Mouse (Mus musculus) forebrain, embryonic 15.5 days (tissue): ENCODE measurements at regions not wholly inside any gene's neighbourhood (a gene's known extent, or its start where the extent isn't known, plus 50 kb on each side); places are given as distances from the start of the nearest gene placed in this dataset.

Experiments used
- ATAC-seq: fragments of 200-750 bp; cut with Nextera tagmentation; replicated peaks from 2 replicates; pipeline ENCODE4 v1.8.0; 2017; ENCODE audit warnings: mild to moderate bottlenecking, moderate TSS enrichment, moderate library complexity
- H3K27ac ChIP-seq: fragments of 300-500 bp; sonication (generic); replicated peaks from 2 replicates; pipeline ENCODE4 v1.5.1; 2015; ENCODE audit warnings: mild to moderate bottlenecking, inconsistent platforms
- H3K27me3 ChIP-seq: fragments of 300-500 bp; sonication (generic); 2 replicates; pipeline ENCODE4 v1.6.1; 2015; ENCODE audit warnings: inconsistent platforms
- H3K36me3 ChIP-seq: fragments of 300-500 bp; sonication (generic); 2 replicates; pipeline ENCODE4 v1.6.1; 2015; ENCODE audit warnings: mild to moderate bottlenecking, inconsistent platforms
- H3K4me1 ChIP-seq: fragments of 300-500 bp; sonication (generic); 2 replicates; pipeline ENCODE4 v1.6.1; 2015; ENCODE audit warnings: inconsistent platforms
- H3K4me2 ChIP-seq: fragments of 300-500 bp; sonication (generic); replicated peaks from 2 replicates; pipeline ENCODE4 v1.6.1; 2015; ENCODE audit warnings: mild to moderate bottlenecking, inconsistent platforms
- H3K4me3 ChIP-seq: fragments of 300-500 bp; sonication (generic); 2 replicates; pipeline ENCODE4 v1.5.1; 2015; ENCODE audit warnings: mild to moderate bottlenecking, inconsistent platforms
- H3K9ac ChIP-seq: fragments of 300-500 bp; sonication (generic); replicated peaks from 2 replicates; pipeline ENCODE4 v1.6.1; 2015; ENCODE audit warnings: mild to moderate bottlenecking, inconsistent platforms
- H3K9me3 ChIP-seq: fragments of 300-500 bp; sonication (generic); 2 replicates; pipeline ENCODE4 v1.6.1; 2016; ENCODE audit warnings: inconsistent platforms
- WGBS: fragments of 180-500 bp; shearing (Covaris S2); methylation state at CpG from one replicate; pipeline ENCODE4 v1.1.7; 2015; ENCODE audit warnings: mixed read lengths; 5-methylcytosine and 5-hydroxymethylcytosine counted together

- H3K4me3 ChIP-seq, result no peak overlapping the region
- H3K36me3 ChIP-seq, result no peaks in the 10 kb centered on the region
- no peaks in the 10 kb centered on the region for H3K9me3 ChIP-seq
- ATAC-seq, result no peak
- H3K27ac ChIP-seq, result no peak overlapping the region
- no peak overlapping the region for H3K9ac ChIP-seq
- H3K4me2 ChIP-seq, result no peak overlapping the region
- WGBS, result 77% methylated on average over 5 of the region's 5 CpGs
- H3K4me1 ChIP-seq, result no peaks in the 10 kb centered on the region
- no peaks in the 10 kb centered on the region for H3K27me3 ChIP-seq
Observed at GRCm38 (mm10) chr17:52448701-52449100, 153.8 kb upstream of the Kcnh8 start.

GRCm38 (mm10) chr17:52459303-52459996 is 143.1 kb upstream of the Kcnh8 start:
- Histone ChIP-seq H3K36me3 (no peaks in the 10 kb centered on the region), H3K4me3 (no peak overlapping the region), H3K27me3 (no peaks in the 10 kb centered on the region), H3K4me1 (peaks cover 20% of the 10 kb centered on the region), H3K9me3 (no peaks in the 10 kb centered on the region), H3K4me2 (0 out of 2 replicates have a peak overlapping the region, but pooled peaks have one; percentile 19), H3K9ac (0 out of 2 replicates have a peak overlapping the region, but pooled peaks have one; percentile 19), H3K27ac (peak overlapping the region; percentile 51; the same call in 1 of the 2 replicates)
- no peak; the same call in 1 of the 2 replicates for ATAC-seq
- 30% methylated on average over 10 of the region's 10 CpGs for WGBS

- Histone ChIP-seq H3K36me3 (no peaks in the 10 kb centered on the region), H3K9ac (no peak overlapping the region), H3K27me3 (no peaks in the 10 kb centered on the region), H3K27ac (no peak overlapping the region), H3K4me3 (no peak overlapping the region), H3K4me1 (peaks cover 20% of the 10 kb centered on the region), H3K4me2 (no peak overlapping the region), H3K9me3 (no peaks in the 10 kb centered on the region)
- WGBS, result 23% methylated on average over 5 of the region's 5 CpGs
- ATAC-seq, result peak; percentile 21; the same call in 1 of the 2 replicates
Observed at GRCm38 (mm10) chr17:52459997-52460387, 142.5 kb upstream of the Kcnh8 start.

GRCm38 (mm10) chr17:52461264-52461663 is 141.2 kb upstream of the Kcnh8 start:
- Histone ChIP-seq H3K4me1 (peaks cover 20% of the 10 kb centered on the region), H3K27ac (peak overlapping the region; percentile 57), H3K9ac (no peak overlapping the region), H3K36me3 (no peaks in the 10 kb centered on the region), H3K4me2 (0 out of 2 replicates have a peak overlapping the region, but pooled peaks have one; percentile 11), H3K9me3 (no peaks in the 10 kb centered on the region), H3K27me3 (no peaks in the 10 kb centered on the region), H3K4me3 (no peak overlapping the region)
- peak; percentile 41; the same call in 1 of the 2 replicates for ATAC-seq
- WGBS, result 32% methylated on average over 11 of the region's 11 CpGs

- ATAC-seq, result peak; percentile 64
- peaks cover 20% of the 10 kb centered on the region for H3K4me1 ChIP-seq
- H3K27me3 ChIP-seq, result no peaks in the 10 kb centered on the region
- H3K4me2 ChIP-seq, result 0 out of 2 replicates have a peak overlapping the region, but pooled peaks have one; percentile 11
- 19% methylated on average over 6 of the region's 6 CpGs for WGBS
- no peak overlapping the region for H3K4me3 ChIP-seq
- peak overlapping the region; percentile 57 for H3K27ac ChIP-seq
- H3K9ac ChIP-seq, result no peak overlapping the region
- H3K36me3 ChIP-seq, result no peaks in the 10 kb centered on the region
- H3K9me3 ChIP-seq, result no peaks in the 10 kb centered on the region
Observed at GRCm38 (mm10) chr17:52461709-52462141, 140.8 kb upstream of the Kcnh8 start.

GRCm38 (mm10) chr17:52462361-52462760 is 140.1 kb upstream of the Kcnh8 start:
- Histone ChIP-seq H3K9me3 (no peaks in the 10 kb centered on the region), H3K4me2 (no peak overlapping the region), H3K36me3 (no peaks in the 10 kb centered on the region), H3K27ac (no peak overlapping the region), H3K27me3 (no peaks in the 10 kb centered on the region), H3K9ac (no peak overlapping the region), H3K4me3 (no peak overlapping the region), H3K4me1 (peaks cover 20% of the 10 kb centered on the region)
- WGBS, result 79% methylated on average over 9 of the region's 9 CpGs
- no peak for ATAC-seq

GRCm38 (mm10) chr17:52468464-52468863 is 134.0 kb upstream of the Kcnh8 start:
- no peaks in the 10 kb centered on the region for H3K36me3 ChIP-seq
- no peak overlapping the region for H3K9ac ChIP-seq
- ATAC-seq, result no peak
- H3K27ac ChIP-seq, result no peak overlapping the region
- H3K27me3 ChIP-seq, result no peaks in the 10 kb centered on the region
- no peak overlapping the region for H3K4me2 ChIP-seq
- H3K9me3 ChIP-seq, result no peaks in the 10 kb centered on the region
- H3K4me1 ChIP-seq, result no peaks in the 10 kb centered on the region
- no peak overlapping the region for H3K4me3 ChIP-seq
- WGBS, result 96% methylated on average over 5 of the region's 5 CpGs

GRCm38 (mm10) chr17:52479327-52480086 is 123.0 kb upstream of the Kcnh8 start:
- Histone ChIP-seq H3K4me1 (no peaks in the 10 kb centered on the region), H3K4me3 (no peak overlapping the region), H3K9me3 (no peaks in the 10 kb centered on the region), H3K4me2 (no peak overlapping the region), H3K27me3 (no peaks in the 10 kb centered on the region), H3K27ac (no peak overlapping the region), H3K9ac (no peak overlapping the region), H3K36me3 (no peaks in the 10 kb centered on the region)
- ATAC-seq, result no peak
- 57% methylated on average over 7 of the region's 7 CpGs for WGBS

- Histone ChIP-seq H3K4me1 (no peaks in the 10 kb centered on the region), H3K36me3 (no peaks in the 10 kb centered on the region), H3K4me2 (no peak overlapping the region), H3K9ac (no peak overlapping the region), H3K4me3 (no peak overlapping the region), H3K9me3 (no peaks in the 10 kb centered on the region), H3K27ac (no peak overlapping the region), H3K27me3 (no peaks in the 10 kb centered on the region)
- ATAC-seq, result no peak
- 43% methylated on average over 5 of the region's 5 CpGs for WGBS
Observed at GRCm38 (mm10) chr17:52480087-52480638, 122.3 kb upstream of the Kcnh8 start.

- Histone ChIP-seq H3K4me3 (no peak overlapping the region), H3K9ac (no peak overlapping the region), H3K27ac (no peak overlapping the region), H3K9me3 (no peaks in the 10 kb centered on the region), H3K4me2 (no peak overlapping the region), H3K27me3 (no peaks in the 10 kb centered on the region), H3K36me3 (no peaks in the 10 kb centered on the region), H3K4me1 (no peaks in the 10 kb centered on the region)
- 82% methylated on average over 3 of the region's 3 CpGs for WGBS
- peak; percentile 46; the same call in 1 of the 2 replicates for ATAC-seq
Observed at GRCm38 (mm10) chr17:52506760-52507159, 95.7 kb upstream of the Kcnh8 start.

GRCm38 (mm10) chr17:52530260-52530659 is 72.2 kb upstream of the Kcnh8 start:
- no peaks in the 10 kb centered on the region for H3K36me3 ChIP-seq
- H3K4me1 ChIP-seq, result no peaks in the 10 kb centered on the region
- H3K27ac ChIP-seq, result no peak overlapping the region
- no peaks in the 10 kb centered on the region for H3K9me3 ChIP-seq
- H3K27me3 ChIP-seq, result no peaks in the 10 kb centered on the region
- no peak overlapping the region for H3K4me2 ChIP-seq
- ATAC-seq, result no peak
- H3K9ac ChIP-seq, result no peak overlapping the region
- no peak overlapping the region for H3K4me3 ChIP-seq
